Mouse (Mus musculus) CH12.LX (cell line): ENCODE data around the gene Gm37419. TPM values are rescaled to one million over a fixed set of nuclear protein-coding genes. Genes with fewer than 3 reads are reported as not detected.

Source experiments
- DNase-seq: peaks from one replicate; pipeline ENCODE4 v3.0.0-alpha.2; 2013; ENCODE audit errors: extremely low read depth
- H3K27ac ChIP-seq: 2 replicates; pipeline ENCODE4 v1.5.1; 2012; ENCODE audit warnings: low read depth, mild to moderate bottlenecking, control low read depth, moderate library complexity; ENCODE audit not compliant: insufficient read depth
- H3K27me3 ChIP-seq: replicated peaks from 2 replicates; pipeline ENCODE3; 2012; ENCODE audit warnings: inconsistent platforms
- H3K36me3 ChIP-seq, 2 experiments: replicated peaks in 1 of 2; 2 replicates each; pipeline versions ENCODE3 to v1.6.1; 2012; ENCODE audit warnings: inconsistent platforms in 1 of 2, low read length in 1 of 2, mild to moderate bottlenecking in 1 of 2, mixed read lengths in 1 of 2, moderate library complexity in 1 of 2; ENCODE audit not compliant: control insufficient read depth in 1 of 2, insufficient read depth in 1 of 2
- H3K4me1 ChIP-seq, 2 experiments: 2 replicates each; pipeline ENCODE4 v1.6.1; 2012; ENCODE audit warnings: inconsistent platforms in 1 of 2, moderate library complexity in 1 of 2; ENCODE audit not compliant: insufficient read depth in 2 of 2, control insufficient read depth in 1 of 2
- H3K4me2 ChIP-seq: 2 replicates; pipeline ENCODE4 v1.6.1; 2012; ENCODE audit warnings: low read depth, mild to moderate bottlenecking, control low read depth; ENCODE audit not compliant: poor library complexity, insufficient read depth, severe bottlenecking
- H3K4me3 ChIP-seq, 3 experiments: fragments of 150-350 bp in 1 of 3; sonication (generic) in 1 of 3; replicated peaks in 1 of 3; 2 replicates each; pipeline versions ENCODE3 to v1.5.1; 2011 to 2012; ENCODE audit warnings: low read depth in 2 of 3, low read length in 2 of 3, mild to moderate bottlenecking in 2 of 3, moderate library complexity in 2 of 3, control low read depth in 1 of 3, improper control_type of control experiment in 1 of 3, inconsistent platforms in 1 of 3, mixed read lengths in 1 of 3; ENCODE audit not compliant: poor library complexity in 1 of 3
- H3K79me2 ChIP-seq: replicated peaks from 2 replicates; pipeline ENCODE4 v1.6.1; 2012; ENCODE audit warnings: mild to moderate bottlenecking, moderate library complexity; ENCODE audit not compliant: control insufficient read depth, poor library complexity, insufficient read depth, severe bottlenecking; ENCODE audit errors: extremely low read depth
- H3K9ac ChIP-seq: 2 replicates; pipeline ENCODE4 v1.6.1; 2012; ENCODE audit warnings: low read depth, mild to moderate bottlenecking, control low read depth, moderate library complexity; ENCODE audit not compliant: insufficient read depth
- H3K9me3 ChIP-seq: replicated peaks from 2 replicates; pipeline ENCODE3; 2012; ENCODE audit warnings: low read length, inconsistent platforms, mixed read lengths
- BHLHE40 ChIP-seq: IDR thresholded peaks from 2 replicates; pipeline ENCODE4 v1.6.1; 2011; ENCODE audit warnings: mild to moderate bottlenecking, low read depth, low read length, improper control_type of control experiment
- CTCF ChIP-seq, 2 experiments: IDR thresholded peaks in 1 of 2; conservative IDR thresholded peaks in 1 of 2; 2 replicates each; pipeline ENCODE4 v1.5.1; 2011 to 2012; ENCODE audit warnings: low read depth in 2 of 2, low read length in 2 of 2, improper control_type of control experiment in 1 of 2, inconsistent platforms in 1 of 2, mild to moderate bottlenecking in 1 of 2, moderate library complexity in 1 of 2
- E2F4 ChIP-seq: IDR thresholded peaks from 2 replicates; pipeline ENCODE4 v1.6.1; 2011; ENCODE audit warnings: low read depth, low read length, improper control_type of control experiment; ENCODE audit not compliant: insufficient replicate concordance
- ELF1 ChIP-seq: IDR thresholded peaks from 2 replicates; pipeline ENCODE4 v1.6.1; 2014; ENCODE audit warnings: low read depth, mild to moderate bottlenecking, inconsistent platforms, low read length, improper control_type of control experiment
- EP300 ChIP-seq: IDR thresholded peaks from 2 replicates; pipeline ENCODE4 v1.6.1; 2011; ENCODE audit warnings: low read length, improper control_type of control experiment
- ETS1 ChIP-seq: conservative IDR thresholded peaks from 2 replicates; pipeline ENCODE4 v1.6.1; 2012; ENCODE audit warnings: low read depth, mild to moderate bottlenecking, inconsistent platforms, low read length, improper control_type of control experiment, moderate library complexity
- GABPA ChIP-seq: IDR thresholded peaks from 2 replicates; pipeline ENCODE4 v1.6.1; 2012; ENCODE audit warnings: low read depth, low read length, improper control_type of control experiment, inconsistent platforms; ENCODE audit not compliant: insufficient replicate concordance
- IRF4 ChIP-seq: IDR thresholded peaks from 2 replicates; pipeline ENCODE4 v1.6.1; 2014; ENCODE audit warnings: low read depth, mild to moderate bottlenecking, inconsistent platforms, low read length, improper control_type of control experiment
- JUND ChIP-seq: conservative IDR thresholded peaks from 2 replicates; pipeline ENCODE4 v1.6.1; 2011; ENCODE audit warnings: low read depth, low read length, improper control_type of control experiment
- MAFK ChIP-seq: IDR thresholded peaks from 2 replicates; pipeline ENCODE4 v1.6.1; 2011; ENCODE audit warnings: low read length, improper control_type of control experiment; ENCODE audit not compliant: insufficient replicate concordance
- MYC ChIP-seq: IDR thresholded peaks from 2 replicates; pipeline ENCODE4 v1.6.1; 2011; ENCODE audit warnings: low read depth, mild to moderate bottlenecking, improper control_type of control experiment, low read length
- NELFE ChIP-seq: IDR thresholded peaks from 2 replicates; pipeline ENCODE4 v1.6.1; 2011; ENCODE audit warnings: low read depth, low read length, improper control_type of control experiment
- NRF1 ChIP-seq: IDR thresholded peaks from 2 replicates; pipeline ENCODE4 v1.6.1; 2014; ENCODE audit warnings: low read depth, mild to moderate bottlenecking, inconsistent platforms, low read length, improper control_type of control experiment, moderate library complexity
- PAX5 ChIP-seq: IDR thresholded peaks from 2 replicates; pipeline ENCODE4 v1.6.1; 2012; ENCODE audit warnings: low read length, inconsistent platforms, mixed read lengths
- POLR2AphosphoS2 ChIP-seq: IDR thresholded peaks from 2 replicates; pipeline ENCODE4 v1.6.1; 2011; ENCODE audit warnings: low read depth, low read length, improper control_type of control experiment
- RAD21 ChIP-seq: IDR thresholded peaks from 2 replicates; pipeline ENCODE4 v1.6.1; 2011; ENCODE audit warnings: low read depth, mild to moderate bottlenecking, low read length, improper control_type of control experiment, moderate library complexity
- UBTF ChIP-seq: IDR thresholded peaks from 2 replicates; pipeline ENCODE4 v1.6.1; 2012; ENCODE audit warnings: low read depth, mild to moderate bottlenecking, inconsistent platforms, low read length, improper control_type of control experiment, moderate library complexity
- USF1 ChIP-seq: IDR thresholded peaks from 2 replicates; pipeline ENCODE4 v1.6.1; 2014; ENCODE audit warnings: low read depth, mild to moderate bottlenecking, inconsistent platforms, low read length, improper control_type of control experiment
- USF2 ChIP-seq: conservative IDR thresholded peaks from 2 replicates; pipeline ENCODE4 v1.6.1; 2011; ENCODE audit warnings: low read depth, low read length, improper control_type of control experiment
- ZC3H11A ChIP-seq: IDR thresholded peaks from 2 replicates; pipeline ENCODE4 v1.6.1; 2012; ENCODE audit warnings: low read depth, mild to moderate bottlenecking, inconsistent platforms, low read length, improper control_type of control experiment
- ZKSCAN1 ChIP-seq: IDR thresholded peaks from 2 replicates; pipeline ENCODE4 v1.6.1; 2012; ENCODE audit warnings: low read depth, inconsistent platforms, low read length, improper control_type of control experiment, borderline replicate concordance
- ZMIZ1 ChIP-seq: IDR thresholded peaks from 2 replicates; pipeline ENCODE4 v1.6.1; 2012; ENCODE audit warnings: low read depth, mild to moderate bottlenecking, inconsistent platforms, low read length, improper control_type of control experiment
- ZNF384 ChIP-seq: IDR thresholded peaks from 2 replicates; pipeline ENCODE4 v1.6.1; 2012; ENCODE audit warnings: low read depth, low read length, improper control_type of control experiment, inconsistent platforms
- dilution Hi-C: fragments of 300-500 bp; cut with MboI; formaldehyde crosslinking; loops from 2 replicates; pipeline ENCODE4 v1.14.3; 2020; ENCODE audit warnings: low sequenced_read_pairs; ENCODE audit not compliant: extremely low pct_unique_long_range_greater_than_20kb, extremely low pct_ligation_motif_present
- in situ Hi-C: fragments of 300-500 bp; cut with MboI; formaldehyde crosslinking; loops from 3 replicates; pipeline ENCODE4 v1.14.3; 2019; ENCODE audit warnings: low sequenced_read_pairs, low pct_ligation_motif_present, low pct_unique_long_range_greater_than_20kb, mixed read lengths
- polyA plus RNA-seq: library from polyadenylated mRNA; unstranded; fragments of >175 nt; gene quantifications from 2 replicates; pipeline ENCODE4 v1.2.1, GENCODE M21; 2012; ENCODE audit warnings: low read depth; ENCODE audit not compliant: insufficient read length
- total RNA-seq, 2 experiments: library from RNA; depleted of rRNA; stranded (reverse); fragments of 300-350 nt in 1 of 2; fragments of >200 nt in 1 of 2; gene quantifications; 2 replicates each; pipeline ENCODE4 v1.2.3; 2012 to 2014

The Gm37419 gene
- total and polyA plus RNA-seq, 3 experiments = not detected

- H3K27ac ChIP-seq = no peak overlapping the region
- in situ Hi-C loops = no loop called here
- no peaks in the 10 kb centered on the region for H3K27me3 ChIP-seq
- H3K79me2 ChIP-seq = no peaks in the 10 kb centered on the region
- peak; percentile 8 for DNase-seq
- H3K4me2 ChIP-seq = no peak overlapping the region
- peaks cover 3% of the 10 kb centered on the region for H3K9me3 ChIP-seq
- no peak for TF ChIP-seq BHLHE40
- no peak for TF ChIP-seq ZKSCAN1
- no peak for TF ChIP-seq PAX5
- no peak for TF ChIP-seq MYC
- TF ChIP-seq ZC3H11A = no peak
- TF ChIP-seq USF1 = no peak
- TF ChIP-seq UBTF = no peak
- TF ChIP-seq ELF1 = no peak
- no peak for TF ChIP-seq MAFK
- no peak for TF ChIP-seq USF2
- TF ChIP-seq ETS1 = no peak
- TF ChIP-seq ZNF384 = no peak
- no peak for TF ChIP-seq EP300
- no peak for TF ChIP-seq ZMIZ1
- no peak for TF ChIP-seq CTCF (conservative IDR thresholded peaks at IDR 0.05 in 1 of 2, IDR thresholded peaks at IDR 0.05 in 1 of 2; ENCODE audit: low read depth in 2 of 2, low read length in 2 of 2)
- TF ChIP-seq JUND = no peak
- no peak for TF ChIP-seq NELFE
- H3K4me1 ChIP-seq = no peaks in the 10 kb centered on the region
- no peak overlapping the region for H3K9ac ChIP-seq
- no peaks in the 10 kb centered on the region for H3K36me3 ChIP-seq
- H3K4me3 ChIP-seq = no peak overlapping the region
- dilution Hi-C loops = no loop called here
These were observed 45.0 kb downstream of the Gm37419 start for GRCm38 (mm10) chr16:24033259-24033658.

DNA sequence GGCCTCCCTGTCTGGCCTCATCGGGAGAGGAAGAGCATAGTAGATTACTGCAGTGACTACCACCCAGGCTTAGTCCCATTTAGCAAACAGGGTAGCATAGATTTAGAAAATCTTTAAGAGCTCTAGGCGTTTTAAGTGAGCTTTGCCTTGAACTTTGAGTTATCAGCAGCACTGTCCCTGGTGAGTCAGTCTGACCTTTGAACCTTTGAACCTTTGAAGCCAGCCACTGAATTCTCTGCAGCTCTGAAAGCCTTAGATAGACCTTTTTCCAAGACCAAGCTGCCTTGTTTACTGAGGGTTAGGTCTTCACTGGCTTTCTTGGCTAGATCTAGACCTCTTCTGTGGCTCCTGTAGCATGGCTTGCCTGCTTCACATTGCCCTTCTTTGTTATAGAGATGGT is 46.2 kb downstream of the Gm37419 start:
- H3K9ac ChIP-seq = no peak overlapping the region
- dilution Hi-C loops = no loop called here
- H3K4me1 ChIP-seq = 0 out of 4 replicates have a peak, but pooled peaks cover 0 to 2% of the 10 kb centered on the region in 2 experiments
- TF ChIP-seq GABPA (no peak), MYC (no peak), RAD21 (no peak), NRF1 (no peak), NELFE (no peak), ZMIZ1 (no peak), E2F4 (no peak), POLR2AphosphoS2 (no peak), MAFK (no peak), BHLHE40 (no peak), IRF4 (no peak)
- TF ChIP-seq, all 38 proteins: peak for 0
- no peak overlapping the region for H3K27ac ChIP-seq
- H3K79me2 ChIP-seq = no peaks in the 10 kb centered on the region
- H3K36me3 ChIP-seq = no peaks in the 10 kb centered on the region
- in situ Hi-C loops = no loop called here
- H3K9me3 ChIP-seq = peaks cover 3% of the 10 kb centered on the region
- H3K4me2 ChIP-seq = no peak overlapping the region
- no peak overlapping the region for H3K4me3 ChIP-seq
- H3K27me3 ChIP-seq = no peaks in the 10 kb centered on the region
- DNase-seq = no peak
